Mouse (Mus musculus) kidney, embryonic 14.5 days (tissue): Measurements from ENCODE around the gene Rps9. TPM values are rescaled to one million over a fixed set of nuclear protein-coding genes. Genes with fewer than 3 reads are reported as not detected.

Experiments
- ATAC-seq: fragments of 200-750 bp; cut with Nextera tagmentation; 2 replicates; pipeline ENCODE4 v1.8.0; 2017; ENCODE audit warnings: moderate number of reproducible peaks, mild to moderate bottlenecking, moderate TSS enrichment, moderate library complexity; ENCODE audit not compliant: low FRiP score, low TSS enrichment
- H3K27ac ChIP-seq: fragments of 300-500 bp; sonication (generic); 2 replicates; pipeline ENCODE4 v1.5.1; 2014; ENCODE audit warnings: low read depth, mild to moderate bottlenecking, low read length, moderate library complexity, mixed read lengths
- H3K27me3 ChIP-seq: fragments of 300-500 bp; sonication (generic); 2 replicates; pipeline ENCODE4 v1.6.1; 2014; ENCODE audit warnings: mild to moderate bottlenecking, low read length; ENCODE audit not compliant: control insufficient read depth, insufficient read depth
- H3K36me3 ChIP-seq: fragments of 300-500 bp; sonication (generic); 2 replicates; pipeline ENCODE4 v1.6.1; 2014; ENCODE audit warnings: low read length, mixed read lengths; ENCODE audit not compliant: control insufficient read depth, insufficient read depth
- H3K4me1 ChIP-seq: fragments of 300-500 bp; sonication (generic); 2 replicates; pipeline ENCODE4 v1.6.1; 2014; ENCODE audit warnings: low read length, mixed read lengths; ENCODE audit not compliant: control insufficient read depth, insufficient read depth
- H3K4me2 ChIP-seq: fragments of 300-500 bp; sonication (generic); replicated peaks from 2 replicates; pipeline ENCODE4 v1.6.1; 2014; ENCODE audit warnings: low read depth, mild to moderate bottlenecking, low read length
- H3K4me3 ChIP-seq: fragments of 300-500 bp; sonication (generic); 2 replicates; pipeline ENCODE4 v1.5.1; 2014; ENCODE audit warnings: mild to moderate bottlenecking, low read length
- H3K9ac ChIP-seq: fragments of 300-500 bp; sonication (generic); 2 replicates; pipeline ENCODE4 v1.6.1; 2014; ENCODE audit warnings: low read depth, mild to moderate bottlenecking, low read length, moderate library complexity
- H3K9me3 ChIP-seq: fragments of 300-500 bp; sonication (generic); 2 replicates; pipeline ENCODE4 v1.6.1; 2016; ENCODE audit warnings: low read length; ENCODE audit not compliant: control insufficient read depth
- WGBS: fragments of 180-500 bp; shearing (Covaris S2); extraction: QIAGEN DNeasy Blood & Tissue Kit; methylation state at CpG from one replicate; pipeline ENCODE4 v1.1.7; 2014; 5-methylcytosine and 5-hydroxymethylcytosine counted together
- polyA plus RNA-seq: library from polyadenylated mRNA; unstranded; fragments of >200 nt; fragmentation: Nextera tagmentation; extraction: Ambion mirVana; gene quantifications from 2 replicates; pipeline ENCODE4 v1.2.1, GENCODE M21; 2014

The Rps9 gene
- polyA plus RNA-seq, result 1,617 and 1,895 TPM in 2 replicates

GRCm38 (mm10) chr7:3703879-3704441, at the start of gene Rps9:
Gene Rps9, plus strand, starts transcription at chr7:3703993.
- Histone ChIP-seq H3K36me3 (peaks cover 40% of the 10 kb centered on the region), H3K4me1 (peaks cover 3% of the 10 kb centered on the region; the same call in 1 of the 2 replicates), H3K27me3 (no peaks in the 10 kb centered on the region), H3K4me3 (peak within 1 kb of the TSS; percentile 91), H3K27ac (peak within 1 kb of the TSS; percentile 95), H3K9me3 (no peaks in the 10 kb centered on the region), H3K4me2 (peak within 1 kb of the TSS; percentile 87), H3K9ac (peak within 1 kb of the TSS; percentile 94)
- ATAC-seq, result peak; percentile 95
- WGBS, result 1% methylated on average over 42 of the region's 42 CpGs

- no peak for ATAC-seq
- WGBS, result 83% methylated on average over 4 of the region's 4 CpGs
These were observed 46.8 kb upstream of the Rps9 start for GRCm38 (mm10) chr7:3656966-3657365.

GRCm38 (mm10) chr7:3658578-3658977, 45.2 kb upstream of the Rps9 start:
- 93% methylated on average over 8 of the region's 14 CpGs for WGBS
- H3K9me3 ChIP-seq, result no peaks in the 10 kb centered on the region
- no peak overlapping the region for H3K4me2 ChIP-seq
- H3K36me3 ChIP-seq, result peaks cover 97% of the 10 kb centered on the region
- ATAC-seq, result no peak
- no peak overlapping the region for H3K27ac ChIP-seq
- H3K4me1 ChIP-seq, result no peaks in the 10 kb centered on the region
- no peak overlapping the region for H3K4me3 ChIP-seq
- H3K9ac ChIP-seq, result no peak overlapping the region
- H3K27me3 ChIP-seq, result no peaks in the 10 kb centered on the region

More at GRCm38 (mm10) chr7:3656966-3657365, 46.8 kb upstream of the Rps9 start:
- Histone ChIP-seq H3K4me2 (no peak overlapping the region), H3K27me3 (no peaks in the 10 kb centered on the region), H3K9me3 (no peaks in the 10 kb centered on the region), H3K4me3 (no peak overlapping the region), H3K36me3 (peaks cover 100% of the 10 kb centered on the region), H3K9ac (no peak overlapping the region), H3K4me1 (no peaks in the 10 kb centered on the region), H3K27ac (no peak overlapping the region)

- peak; percentile 10 for ATAC-seq
- H3K9me3 ChIP-seq, result no peaks in the 10 kb centered on the region
- H3K27ac ChIP-seq, result peak overlapping the region; percentile 57
- H3K36me3 ChIP-seq, result peaks cover 36% of the 10 kb centered on the region
- H3K4me1 ChIP-seq, result peaks cover 17% of the 10 kb centered on the region; the same call in 1 of the 2 replicates
- no peaks in the 10 kb centered on the region for H3K27me3 ChIP-seq
- 31% methylated on average over 15 of the region's 15 CpGs for whole genome bisulfite sequencing
- peak overlapping the region; percentile 63 for H3K4me3 ChIP-seq
- peak overlapping the region; percentile 53 for H3K4me2 ChIP-seq
- peak overlapping the region; percentile 68 for H3K9ac ChIP-seq
These were observed 39.1 kb upstream of the Rps9 start for GRCm38 (mm10) chr7:3664524-3665214.

DNA sequence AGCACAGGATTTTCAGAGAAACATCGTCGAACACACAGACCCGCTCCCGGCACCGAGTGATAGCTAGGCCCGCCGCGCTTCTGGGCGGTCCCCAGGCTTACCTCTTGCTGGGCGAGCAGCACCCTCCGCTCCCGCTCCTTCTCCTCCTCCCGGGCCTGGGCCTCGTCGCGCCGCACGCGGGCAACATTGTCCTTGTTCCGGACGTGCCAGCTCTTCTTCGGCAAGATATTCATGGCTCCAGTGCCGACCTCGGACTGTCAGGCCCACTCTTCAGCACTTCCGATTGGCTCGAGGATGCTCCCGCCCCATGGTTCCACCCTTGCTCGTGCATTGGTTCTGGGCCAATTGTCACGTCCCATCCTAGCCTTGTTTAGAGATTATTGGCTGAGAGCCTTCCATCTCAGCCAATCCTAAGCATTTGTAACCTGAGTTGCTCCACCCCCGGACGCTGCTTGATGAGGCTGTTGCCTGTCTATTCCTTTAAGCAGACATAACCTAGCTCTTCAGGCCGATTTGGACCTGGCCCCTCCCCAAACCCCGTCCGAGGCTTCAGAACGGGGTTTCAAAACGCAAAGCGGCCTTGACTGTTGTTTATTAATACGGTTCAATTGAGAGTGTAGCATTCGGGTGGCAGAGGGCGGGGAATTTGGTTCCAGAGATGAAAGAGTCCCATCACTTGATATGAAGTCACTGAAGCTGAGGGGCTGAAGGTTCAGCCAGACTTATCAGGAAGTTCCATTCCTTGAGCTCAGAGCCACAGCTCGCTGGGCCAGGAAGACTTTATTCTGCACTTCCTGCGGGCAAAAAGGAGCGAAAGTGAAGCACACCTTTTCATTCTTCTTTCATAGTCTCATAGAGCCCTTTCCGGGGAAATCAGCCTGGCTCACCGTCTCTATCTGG, 38.3 kb upstream of the Rps9 start, which contains the start of gene Leng1:
Gene Leng1 (minus strand): TSS at position 626 of the 900 bp plus-strand sequence.
- Histone ChIP-seq H3K27me3 (no peaks in the 10 kb centered on the region), H3K4me2 (peak within 1 kb of the TSS; percentile 53), H3K36me3 (peaks cover 28% of the 10 kb centered on the region), H3K9ac (peak within 1 kb of the TSS; percentile 68), H3K27ac (peak within 1 kb of the TSS; percentile 73), H3K4me1 (peaks cover 17% of the 10 kb centered on the region; the same call in 1 of the 2 replicates), H3K9me3 (no peaks in the 10 kb centered on the region), H3K4me3 (peak within 1 kb of the TSS; percentile 63)
- 5% methylated on average over 45 of the region's 45 CpGs for WGBS
- ATAC-seq, result peak; percentile 98

- Histone ChIP-seq H3K9me3 (no peaks in the 10 kb centered on the region), H3K4me3 (peak overlapping the region; percentile 4; the same call in 1 of the 2 replicates), H3K9ac (peak overlapping the region; percentile 32; the same call in 1 of the 2 replicates), H3K36me3 (peaks cover 13% of the 10 kb centered on the region), H3K4me1 (peaks cover 17% of the 10 kb centered on the region; the same call in 1 of the 2 replicates), H3K4me2 (peak overlapping the region; percentile 4; the same call in 1 of the 2 replicates), H3K27ac (no peak overlapping the region), H3K27me3 (no peaks in the 10 kb centered on the region)
- WGBS, result 16% methylated on average over 14 of the region's 14 CpGs
- ATAC-seq, result no peak
These were observed 36.8 kb upstream of the Rps9 start for GRCm38 (mm10) chr7:3666921-3667391.

DNA sequence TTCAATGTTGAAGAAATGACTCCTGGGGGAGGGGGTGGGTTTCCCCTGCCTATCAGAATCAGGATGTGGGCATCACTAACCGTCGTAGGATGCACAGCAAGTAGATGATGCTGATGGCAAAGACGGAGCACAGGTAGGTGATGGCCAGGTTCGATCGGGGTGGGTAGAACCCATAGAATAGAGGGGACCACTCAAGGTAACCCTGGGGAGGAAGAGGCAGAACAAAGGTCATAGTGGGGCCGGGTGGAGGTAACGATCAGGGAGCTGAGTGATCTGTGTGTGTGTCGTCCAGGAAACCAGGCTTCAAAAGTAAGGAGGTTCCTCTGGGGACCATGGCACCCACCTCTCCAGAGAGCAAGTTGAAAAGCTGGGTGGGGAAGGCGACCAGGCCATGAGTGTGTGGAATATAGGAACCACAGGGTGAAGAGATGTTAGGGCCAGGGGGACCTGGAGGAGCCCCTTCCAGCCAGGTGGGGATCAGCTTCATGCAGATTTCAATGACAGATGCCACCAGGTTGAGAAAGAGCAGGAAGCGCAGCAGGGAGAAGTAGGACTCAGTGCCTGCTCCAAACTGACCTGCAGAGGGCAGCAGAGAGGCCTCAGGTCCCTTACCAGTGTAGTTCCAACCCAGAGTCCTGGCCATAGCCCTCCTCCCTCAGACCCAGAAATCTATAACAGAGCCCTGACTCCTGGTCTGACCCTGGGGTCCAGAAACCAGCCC, 29.1 kb upstream of the Rps9 start:
- WGBS, result 71% methylated on average over 10 of the region's 10 CpGs
- Histone ChIP-seq H3K9ac (no peak overlapping the region), H3K4me3 (no peak overlapping the region), H3K4me2 (no peak overlapping the region), H3K27me3 (no peaks in the 10 kb centered on the region), H3K36me3 (peaks cover 10% of the 10 kb centered on the region; the same call in 1 of the 2 replicates), H3K4me1 (no peaks in the 10 kb centered on the region), H3K27ac (no peak overlapping the region), H3K9me3 (no peaks in the 10 kb centered on the region)
- peak; percentile 88 for ATAC-seq

DNA sequence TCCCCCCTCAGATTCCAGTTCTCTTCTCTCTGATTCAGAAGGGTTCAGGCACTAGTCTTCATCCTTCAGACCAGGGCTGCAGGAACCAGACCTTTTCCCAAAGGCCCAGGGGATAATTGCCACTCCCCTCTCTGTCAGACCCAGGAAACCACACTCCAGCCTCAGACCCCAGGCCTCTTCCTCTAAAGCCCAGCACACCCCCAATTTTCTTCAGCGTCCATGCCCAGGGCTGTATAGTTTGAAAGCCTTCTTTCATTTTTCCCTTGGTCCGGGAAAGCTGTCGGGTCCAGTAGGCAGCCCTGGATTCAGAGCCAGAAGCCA, 28.6 kb upstream of the Rps9 start:
- Histone ChIP-seq H3K4me2 (no peak overlapping the region), H3K4me3 (no peak overlapping the region), H3K27ac (no peak overlapping the region), H3K9ac (no peak overlapping the region), H3K36me3 (peaks cover 12% of the 10 kb centered on the region; the same call in 1 of the 2 replicates), H3K9me3 (no peaks in the 10 kb centered on the region), H3K4me1 (no peaks in the 10 kb centered on the region), H3K27me3 (no peaks in the 10 kb centered on the region)
- ATAC-seq, result no peak
- WGBS, result 80% methylated on average over 3 of the region's 3 CpGs
